Mouse (Mus musculus): ENCODE results near the gene Naga.
A peak's percentile ranks its signal among the peaks of the same experiment; 100 is the strongest.

Naga gene

DNA sequence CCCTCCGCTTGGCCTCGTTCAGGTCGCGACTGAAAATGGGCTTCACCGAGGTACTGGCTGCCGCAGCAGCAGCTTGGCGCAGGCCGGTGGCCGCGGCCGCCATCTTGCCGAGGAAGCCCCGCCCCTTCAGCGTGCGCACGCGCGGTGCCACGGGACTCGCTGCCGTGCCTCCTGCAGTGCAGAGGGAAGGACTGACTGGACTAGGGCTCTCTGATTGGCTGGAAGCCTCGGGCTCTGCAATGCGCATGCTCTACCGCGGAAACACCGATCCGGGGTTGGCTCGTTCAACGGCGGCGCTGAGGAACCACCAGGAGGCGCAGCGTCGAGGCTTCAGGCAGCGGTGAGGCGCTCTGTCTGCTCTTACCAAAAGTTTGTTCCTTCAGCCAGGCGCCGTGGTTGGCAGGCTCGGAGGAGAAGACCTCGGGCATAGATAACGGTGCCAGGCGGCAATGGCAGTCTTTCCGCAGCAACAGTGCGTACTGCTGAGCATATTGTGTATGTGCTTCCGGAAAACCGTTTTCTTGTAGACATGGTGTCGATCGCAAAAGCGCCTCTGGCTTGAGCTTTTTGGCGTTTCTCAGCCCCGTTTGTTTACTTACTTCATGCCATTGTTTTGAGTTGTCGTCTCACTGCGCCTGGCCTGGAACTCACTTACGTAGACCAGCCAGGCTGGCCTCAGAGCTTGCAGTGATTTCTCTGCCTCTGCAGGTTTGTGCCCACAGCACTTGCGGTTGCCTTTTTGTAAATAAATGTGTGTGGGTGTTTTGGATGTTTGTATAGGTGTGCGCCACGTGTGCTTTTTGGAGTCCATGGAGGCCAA, 15.6 kb upstream of the Naga start, which contains the start of gene Ndufa6:
TSS of gene Ndufa6 (minus strand) at position 197 of the 820 bp plus-strand sequence.
- DNase-seq (ENCODE audit: low spot score): peak; percentile 93

DNA sequence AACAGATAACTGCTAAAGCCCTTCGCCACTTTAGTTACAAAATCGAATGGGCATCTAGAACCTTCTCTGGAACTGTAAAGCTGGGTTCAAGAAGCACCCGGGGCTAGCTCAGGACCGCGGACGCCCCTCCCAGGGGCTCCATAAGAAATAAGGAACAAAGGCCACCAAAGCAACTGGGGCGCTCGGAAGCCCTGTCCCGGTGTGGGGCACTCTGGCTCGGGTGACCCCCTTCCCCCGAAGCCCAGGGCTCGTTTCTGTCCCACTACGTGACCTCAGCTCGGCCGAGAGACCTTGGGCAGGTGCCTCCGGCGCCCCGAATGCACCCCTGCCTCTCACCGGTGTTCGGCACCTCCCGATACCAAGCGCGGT, 15.0 kb upstream of the Naga start:
- DNase-seq (ENCODE audit: low spot score): no peak

DNA sequence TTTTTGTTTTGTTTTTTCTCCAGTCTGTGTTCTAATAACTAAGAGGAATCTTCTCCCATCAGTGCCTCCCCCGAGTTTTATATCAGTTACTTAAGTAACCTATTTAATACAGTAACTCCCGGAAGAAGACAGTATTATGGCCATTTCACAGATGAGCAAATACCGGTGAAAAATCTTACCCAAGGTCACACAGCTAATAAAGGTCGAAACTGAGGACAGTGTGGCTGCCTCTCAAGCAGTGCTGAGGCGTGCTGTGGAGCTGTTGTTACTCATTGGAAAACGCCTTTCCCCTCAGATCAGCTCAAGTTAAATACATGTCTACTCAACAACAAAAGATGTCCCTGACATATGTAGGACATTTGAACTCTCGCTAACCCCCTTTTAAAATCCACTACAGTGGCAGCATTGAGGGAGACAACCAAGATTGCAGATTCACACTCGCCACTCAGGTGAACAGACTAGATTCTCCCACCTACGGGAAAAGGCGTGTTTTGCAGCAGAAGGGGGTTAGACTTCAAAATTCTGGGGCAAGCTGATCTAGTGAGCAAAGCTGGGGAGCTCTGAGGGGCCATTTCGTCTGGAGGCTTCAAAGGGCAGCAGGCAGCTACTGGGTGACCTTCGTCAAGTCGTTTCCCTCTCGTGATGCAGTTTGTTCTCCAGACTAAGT, 14.5 kb upstream of the Naga start:
- no peak for DNase-seq (ENCODE audit: low spot score)

DNA sequence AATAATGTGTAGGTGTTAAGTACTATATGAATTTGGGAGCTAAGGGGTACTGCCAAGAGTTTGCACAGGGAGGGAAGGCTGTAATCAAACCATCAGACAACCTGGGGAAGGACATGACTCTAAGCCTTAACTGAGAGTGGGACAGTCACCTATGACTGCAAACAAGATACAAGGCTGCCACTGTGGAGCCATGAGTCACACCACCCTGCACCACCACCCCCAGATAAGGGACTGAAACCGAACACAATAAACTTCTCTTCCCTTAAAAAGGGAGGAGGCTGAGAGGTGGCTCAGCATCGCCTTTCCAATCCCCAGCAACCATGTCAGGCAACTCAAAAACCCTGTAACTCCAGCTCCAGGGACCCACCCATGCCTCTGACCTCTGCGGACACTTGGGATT, 12.8 kb upstream of the Naga start:
- no peak for DNase-seq (ENCODE audit: low spot score)

DNA sequence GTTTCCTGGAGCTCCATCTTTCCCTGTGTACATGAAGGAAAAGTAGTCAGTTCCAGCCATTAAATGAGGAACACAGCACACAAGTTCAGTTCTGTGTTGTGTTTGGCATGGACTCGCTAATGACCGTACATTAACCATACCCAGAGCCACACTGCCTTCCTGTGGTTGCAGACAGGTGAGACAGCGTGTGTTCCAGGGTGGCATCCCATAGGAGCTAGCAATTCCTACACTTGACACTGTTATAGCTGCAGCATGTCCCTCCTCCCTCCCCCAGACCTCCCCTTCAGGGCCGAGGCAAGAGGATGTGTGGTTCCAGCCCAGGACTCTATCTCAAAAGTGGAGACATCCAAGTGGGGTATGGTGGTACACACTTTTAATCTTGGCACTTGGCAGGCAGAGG, 11.6 kb upstream of the Naga start:
- no peak for DNase-seq (ENCODE audit: low spot score)

DNA sequence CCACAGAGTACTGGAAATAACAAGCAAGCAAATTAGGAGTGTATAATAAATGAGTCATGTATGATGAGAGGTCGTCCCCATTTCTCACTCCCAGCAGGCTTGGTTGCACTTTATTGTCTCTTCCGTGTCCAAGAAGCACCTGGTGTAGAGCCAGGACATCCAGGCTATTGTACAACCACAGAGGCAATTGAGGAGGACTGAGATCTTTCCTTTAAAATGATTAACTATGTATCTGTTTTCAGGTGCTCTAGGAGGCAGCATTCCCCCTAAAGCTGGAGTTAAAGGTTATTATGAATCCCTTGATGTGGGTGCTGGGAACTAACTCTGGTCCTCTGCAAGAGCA, 10.2 kb upstream of the Naga start:
- DNase-seq (ENCODE audit: low spot score): no peak

DNA sequence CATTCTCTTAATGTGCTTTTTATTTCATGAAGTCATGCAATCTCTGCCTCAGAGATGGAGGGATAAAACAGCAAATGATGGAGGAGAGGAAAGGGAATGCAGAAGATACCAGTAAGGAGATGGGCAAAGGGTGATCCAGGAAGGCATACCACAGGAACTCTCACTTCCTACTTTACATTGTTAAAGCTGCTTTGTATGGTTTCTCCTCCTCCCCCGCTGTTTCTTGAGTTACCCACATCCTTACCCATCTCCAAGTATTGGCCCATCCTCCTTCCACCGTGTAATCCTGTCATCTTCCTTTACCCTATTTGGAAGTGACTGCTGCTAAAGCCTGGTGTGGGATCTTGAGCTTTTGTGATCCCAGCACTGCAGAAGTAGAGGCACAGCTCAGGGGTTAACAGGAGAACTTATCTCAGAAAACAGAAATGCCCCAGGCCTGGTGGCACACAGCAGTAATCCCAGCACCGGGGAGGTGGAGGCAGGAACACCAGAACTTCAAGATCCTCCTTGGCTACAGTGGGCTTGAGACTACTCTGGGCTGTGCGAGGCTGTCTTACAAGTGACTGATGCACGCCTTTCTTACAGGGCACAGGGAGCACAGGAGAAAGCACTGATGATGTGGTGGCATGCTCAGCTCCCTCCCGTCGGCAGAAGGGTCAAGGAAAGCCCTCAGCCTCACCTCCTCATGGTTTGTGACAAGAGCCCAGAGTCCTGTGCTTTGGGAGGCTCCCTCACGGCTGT, 9.7 kb upstream of the Naga start:
- no peak for DNase-seq (ENCODE audit: low spot score)

DNA sequence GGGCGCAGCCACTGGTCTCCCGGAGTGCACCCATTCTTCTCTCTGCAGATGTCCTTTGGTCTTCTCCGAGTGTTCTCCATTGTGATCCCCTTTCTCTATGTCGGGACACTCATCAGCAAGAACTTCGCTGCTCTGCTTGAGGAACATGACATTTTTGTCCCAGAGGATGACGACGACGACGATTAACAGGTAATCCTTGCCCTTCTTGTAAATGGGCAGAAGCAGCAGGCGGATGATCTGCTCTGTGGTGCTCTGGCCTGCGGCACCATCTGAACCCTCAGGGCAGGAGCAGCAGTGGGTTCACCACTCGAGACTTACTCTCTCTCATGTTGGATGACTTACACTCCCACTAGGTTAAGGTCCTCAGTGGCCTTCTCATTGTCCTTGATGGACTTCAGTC, 9.1 kb upstream of the Naga start:
- no peak for DNase-seq (ENCODE audit: low spot score)

DNA sequence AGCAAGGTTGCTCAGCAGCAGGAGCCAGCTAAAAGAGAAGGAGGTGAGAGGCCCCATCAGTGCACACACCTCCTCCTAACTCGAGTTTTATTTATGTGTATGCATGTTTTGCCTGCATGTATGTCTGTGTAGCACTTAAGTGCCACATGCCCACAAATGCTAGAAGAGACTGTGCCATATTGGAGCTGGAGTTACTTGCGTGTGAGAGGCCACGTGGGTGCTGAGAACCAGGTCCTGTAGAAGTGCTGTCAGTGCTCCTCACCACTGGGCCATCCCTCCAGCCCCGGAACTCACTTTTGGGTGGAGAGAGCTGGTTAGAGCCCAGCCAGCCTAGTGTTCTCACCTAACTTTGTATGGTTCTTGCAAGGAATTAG, 8.6 kb upstream of the Naga start:
- no peak for DNase-seq (ENCODE audit: low spot score)

DNA sequence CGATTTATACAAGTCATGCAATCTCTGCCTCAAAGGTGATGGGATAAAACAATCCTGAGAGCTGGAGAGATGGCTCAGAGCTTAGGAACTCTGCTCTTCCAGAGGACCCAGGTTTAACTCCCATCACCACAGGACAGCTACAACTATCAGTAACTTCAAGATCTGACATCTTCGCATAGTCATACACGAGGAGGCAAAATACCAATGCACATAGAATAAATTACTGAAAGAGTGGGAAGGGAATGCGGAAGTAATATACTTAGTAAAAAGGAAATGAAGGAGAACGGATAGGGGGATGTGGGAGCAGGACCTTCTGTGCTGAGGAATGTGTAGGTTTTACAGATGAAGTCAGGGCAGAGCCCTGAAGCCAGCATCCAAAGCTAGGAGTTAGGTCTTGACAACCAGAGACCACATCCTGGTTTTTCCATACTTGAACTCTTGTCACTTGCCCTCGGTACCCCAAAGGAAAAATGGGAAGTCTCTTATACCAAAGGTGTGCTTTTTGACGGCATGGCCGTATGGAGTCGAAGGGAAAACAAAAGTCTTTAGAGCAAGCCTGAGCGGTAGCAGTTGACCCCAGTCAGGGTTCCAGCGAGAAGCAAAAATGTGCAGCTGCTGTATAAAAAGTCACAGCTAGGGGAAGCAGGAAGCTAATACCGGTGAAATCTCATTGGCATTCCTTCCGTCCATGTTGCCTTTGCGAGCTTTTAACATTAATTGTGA, 8.0 kb upstream of the Naga start:
- DNase-seq (ENCODE audit: low spot score): no peak

DNA sequence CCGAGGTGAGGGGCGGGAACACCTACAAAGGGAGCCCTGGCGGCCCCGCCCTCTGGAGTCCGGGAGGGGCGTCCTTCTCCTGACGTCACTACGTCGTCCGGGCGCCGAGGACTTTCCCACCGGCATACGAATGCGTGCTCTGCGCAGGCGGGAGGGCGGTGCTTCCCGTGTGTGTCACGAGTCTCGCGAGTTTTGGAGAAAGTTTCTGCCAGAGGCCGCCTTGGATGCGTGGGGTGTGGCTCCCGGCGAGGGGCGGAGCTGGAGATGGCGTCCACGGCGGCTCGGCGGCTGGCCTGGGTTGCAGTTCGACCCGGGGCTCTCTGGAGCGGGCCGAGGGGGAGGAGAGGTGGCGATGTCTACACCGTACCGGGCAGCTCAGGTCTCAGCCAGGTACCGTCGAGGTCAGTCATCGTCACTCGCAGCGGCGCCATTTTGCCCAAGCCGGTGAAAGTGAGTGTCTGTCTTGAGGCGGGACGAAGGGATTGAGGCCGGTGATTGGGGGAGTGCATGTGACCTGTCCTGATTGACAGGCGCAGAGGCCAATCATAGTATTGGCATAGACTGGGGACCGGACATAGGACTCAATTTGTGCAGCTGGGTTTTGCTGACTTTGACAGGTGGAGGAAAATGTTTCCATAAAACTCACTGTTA, 7.2 kb upstream of the Naga start:
- peak; percentile 94 for DNase-seq (ENCODE audit: low spot score)

DNA sequence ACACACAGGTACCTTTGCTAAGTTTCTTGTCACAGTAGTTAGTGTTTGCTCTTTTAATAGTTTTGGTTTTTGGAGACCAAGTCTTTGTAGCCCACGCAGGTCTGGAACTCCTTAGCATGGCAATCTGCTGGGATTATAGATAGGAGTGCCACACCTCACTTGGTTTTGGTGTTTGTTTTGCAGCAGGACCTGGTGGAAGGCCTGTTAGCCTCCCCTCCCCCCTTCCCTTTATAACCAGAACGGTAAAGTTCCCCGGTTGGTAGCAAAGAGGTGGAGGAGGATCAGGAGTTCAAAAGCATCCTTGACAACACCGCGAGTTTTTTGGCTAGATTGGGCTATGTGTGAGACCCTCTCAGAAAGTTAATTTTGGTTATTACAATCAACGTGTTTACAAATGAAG, 6.2 kb upstream of the Naga start:
- DNase-seq (ENCODE audit: low spot score): no peak

DNA sequence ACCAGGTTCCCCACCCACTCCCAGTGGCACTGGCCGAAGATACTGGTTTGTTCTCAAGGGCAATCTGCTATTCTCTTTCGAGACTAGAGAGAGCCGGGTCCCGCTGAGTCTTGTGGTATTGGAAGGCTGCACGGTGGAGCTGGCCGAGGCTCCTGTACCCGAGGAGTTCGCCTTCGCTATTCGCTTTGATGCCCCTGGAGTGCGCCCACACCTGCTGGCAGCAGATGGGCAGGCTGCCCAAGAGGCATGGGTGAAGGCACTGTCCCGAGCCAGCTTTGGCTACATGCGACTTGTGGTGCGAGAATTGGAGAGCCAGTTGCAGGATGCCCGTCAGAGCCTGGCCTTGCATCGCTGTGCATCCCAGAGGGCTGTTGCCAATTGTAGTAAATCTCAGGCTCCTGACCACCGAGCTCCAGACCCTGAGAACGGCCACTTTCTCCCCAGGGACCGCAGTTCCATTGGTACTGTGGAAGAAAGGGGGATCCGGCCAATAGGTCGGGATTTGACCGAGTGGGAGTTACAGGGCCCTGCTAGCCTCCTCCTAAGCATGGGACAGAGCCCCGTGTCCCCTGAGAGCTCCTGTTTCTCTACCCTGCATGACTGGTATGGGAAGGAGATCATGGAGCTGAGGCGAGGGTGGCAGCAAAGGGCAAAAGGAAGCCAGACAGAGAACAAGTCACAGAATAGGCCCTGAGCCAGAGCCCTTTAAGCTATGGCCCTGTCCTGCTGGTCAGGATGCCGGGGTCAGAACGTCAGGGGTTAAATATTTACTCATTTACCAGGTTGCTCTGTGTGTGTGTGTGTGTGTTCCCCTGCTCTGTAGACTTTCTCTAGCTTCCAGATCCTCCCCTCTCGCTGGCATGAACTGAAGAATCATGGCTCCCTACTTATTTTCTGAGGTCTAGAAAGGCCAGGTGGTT, 4.9 kb upstream of the Naga start:
- DNase-seq (ENCODE audit: low spot score): no peak

DNA sequence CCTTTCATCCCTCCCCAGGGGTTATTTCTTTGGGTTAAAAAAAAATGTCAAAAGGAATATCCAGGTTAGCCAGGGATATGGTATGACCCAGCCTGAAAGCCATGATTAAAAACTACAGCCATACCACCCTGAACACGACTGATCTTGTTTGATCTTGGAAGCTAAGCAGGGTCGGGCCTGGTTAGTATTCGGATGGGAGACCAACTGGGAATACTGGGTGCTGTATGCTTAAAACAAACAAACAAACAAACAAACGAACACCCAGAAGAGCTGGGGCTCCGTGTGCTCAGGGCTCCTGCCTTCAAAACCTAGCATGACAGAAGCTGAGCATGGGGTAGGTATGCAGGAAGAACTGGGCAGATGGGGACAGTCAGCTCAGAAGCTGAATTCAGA, 3.8 kb upstream of the Naga start:
- no peak for DNase-seq (ENCODE audit: low spot score)

DNA sequence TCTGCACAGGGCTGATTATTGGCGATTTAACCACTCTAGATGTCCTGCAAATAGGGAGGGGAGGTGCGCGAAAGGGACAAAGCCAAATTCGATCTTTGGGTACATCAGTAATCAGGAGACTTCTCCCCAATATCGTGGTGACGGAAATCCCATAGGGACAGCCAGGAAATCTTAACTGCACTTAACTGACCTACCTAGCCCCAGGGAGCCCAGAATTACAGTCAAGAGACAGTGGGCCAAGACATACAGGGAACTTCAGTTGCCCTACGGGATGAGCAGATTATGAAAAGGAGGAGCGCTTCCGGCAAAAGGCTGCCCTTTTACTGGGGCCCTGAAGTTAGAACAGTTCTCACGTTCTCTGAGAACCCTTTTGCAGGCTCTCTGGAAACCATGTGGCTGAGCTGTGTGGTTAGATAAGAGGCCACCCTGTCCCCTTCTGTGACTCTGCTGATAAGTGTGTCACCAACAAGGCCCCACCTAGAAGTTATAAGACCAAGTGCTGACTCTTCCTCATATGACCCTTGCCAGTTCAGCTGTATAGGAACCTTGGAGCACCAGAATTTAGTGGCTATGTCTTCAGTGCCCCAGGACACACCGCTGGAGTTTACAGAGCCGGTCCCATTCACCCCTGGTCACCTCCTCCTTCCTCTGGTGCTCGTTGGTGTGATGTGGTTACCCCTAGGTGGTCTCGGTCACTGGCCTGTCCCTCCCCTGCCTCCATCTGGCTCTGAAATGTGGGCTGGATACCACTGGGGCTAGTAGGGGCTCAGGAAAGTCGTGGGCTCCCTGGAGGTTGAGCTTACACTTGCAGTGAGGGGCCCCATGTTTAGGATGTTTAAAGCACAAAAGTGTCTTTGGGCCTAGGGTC, 3.2 kb upstream of the Naga start:
- DNase-seq (ENCODE audit: low spot score): no peak

DNA sequence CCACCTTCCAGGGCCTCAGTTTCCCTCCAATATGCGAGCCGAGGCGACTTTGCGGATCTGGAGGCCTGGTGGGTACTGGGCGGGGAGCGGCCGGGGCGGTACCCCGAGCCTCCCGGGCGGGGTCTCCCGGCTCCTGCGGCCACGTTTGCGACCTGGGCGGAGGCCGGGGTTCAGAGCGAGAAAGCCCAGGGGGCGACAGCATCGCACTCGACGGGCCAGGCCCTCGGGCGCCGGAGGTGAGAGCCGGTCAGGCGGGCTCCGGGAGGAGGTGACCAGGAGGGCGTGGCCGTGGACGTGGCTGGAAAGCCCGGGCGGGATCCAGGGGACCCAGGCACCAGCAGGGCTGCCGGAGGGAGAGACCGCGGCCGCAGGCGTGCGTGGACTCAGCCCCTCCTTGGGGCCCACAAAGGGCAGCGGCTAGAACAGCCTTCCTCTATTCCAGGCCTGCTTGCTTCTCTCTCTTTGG, 2.3 kb upstream of the Naga start:
- peak; percentile 58 for DNase-seq (ENCODE audit: low spot score)

DNA sequence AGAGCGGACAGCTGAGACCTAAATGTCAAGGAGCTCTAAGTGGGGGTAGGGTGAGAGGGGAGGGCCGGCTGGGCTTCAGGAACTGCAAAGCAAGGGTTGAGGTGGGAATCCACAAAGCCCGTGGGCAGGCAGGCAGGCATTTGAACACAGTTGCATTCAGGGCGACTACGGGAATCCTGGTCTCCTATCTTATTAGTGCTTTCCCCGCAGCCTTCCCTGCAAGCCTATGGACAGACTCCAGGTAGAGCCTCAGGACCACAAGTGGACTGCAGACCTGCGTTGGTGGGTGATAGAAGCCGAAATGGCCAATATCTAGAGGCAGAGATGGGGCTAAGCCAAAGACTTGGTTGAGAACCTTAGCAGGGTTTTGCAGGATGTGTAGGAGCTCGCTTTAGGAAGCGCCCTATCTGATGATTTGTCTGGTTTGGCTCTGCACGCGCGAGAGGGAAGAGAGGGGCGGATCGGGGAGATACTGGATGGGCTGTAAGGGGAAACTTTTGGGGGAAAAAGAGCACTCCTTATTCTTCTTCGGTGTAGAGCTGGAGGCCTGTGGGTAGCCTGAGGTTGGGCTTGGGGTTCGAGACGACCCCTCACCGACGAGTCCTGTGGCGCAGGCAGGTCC, 1.8 kb upstream of the Naga start:
- no peak for DNase-seq (ENCODE audit: low spot score)

DNA sequence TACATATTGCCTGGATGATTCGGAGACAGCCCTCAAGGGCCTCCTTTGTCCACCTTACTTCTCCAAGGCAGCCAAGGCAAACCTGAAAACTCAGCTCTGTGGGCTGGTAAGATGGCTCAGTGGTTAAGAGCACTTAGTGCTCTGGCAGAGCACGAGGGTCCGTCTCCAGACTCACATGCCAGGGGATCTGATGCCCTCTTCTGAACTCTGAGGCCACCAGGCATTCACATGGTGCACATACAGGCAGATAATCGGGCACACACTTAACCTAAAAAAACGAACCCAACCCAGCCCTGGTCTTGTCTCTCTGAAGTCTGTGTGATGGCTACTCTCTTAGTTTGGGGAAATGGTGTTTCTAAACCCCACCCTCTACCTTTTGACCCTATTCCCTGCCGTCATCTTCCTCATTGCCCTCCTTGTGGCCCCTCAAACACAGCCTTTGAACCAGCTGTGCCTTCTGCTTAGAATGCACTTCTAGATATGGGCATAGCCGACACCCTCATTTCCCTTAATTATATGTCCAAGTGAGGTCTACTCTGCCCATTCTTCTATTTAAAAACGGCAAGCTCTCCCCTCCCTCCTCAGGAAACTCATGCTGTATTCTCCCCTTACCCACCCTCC, 1.0 kb upstream of the Naga start:
- no peak for DNase-seq (ENCODE audit: low spot score)

DNA sequence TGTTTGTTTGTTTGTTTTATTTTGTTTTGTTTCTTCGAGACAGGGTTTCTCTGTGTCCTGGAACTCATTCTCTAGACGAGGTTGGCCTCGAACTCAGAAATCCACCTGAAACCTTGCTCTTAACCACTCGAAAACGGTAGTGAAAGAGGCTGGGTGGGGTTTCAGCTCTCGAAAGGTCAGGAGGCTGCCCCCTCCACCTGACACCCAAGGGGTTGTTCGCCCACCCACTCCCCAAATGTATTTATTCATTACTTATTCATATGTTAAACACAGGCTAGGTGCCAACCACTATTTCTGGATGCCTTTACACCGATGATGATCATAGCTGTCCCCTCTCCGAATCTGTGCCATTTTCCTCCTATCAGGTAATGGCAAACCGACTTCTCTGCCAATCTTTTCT, 425 bp upstream of the Naga start:
- DNase-seq (ENCODE audit: low spot score): no peak

All from ovary, postnatal 14 days (tissue).